Mouse (Mus musculus): Measurements from ENCODE around the gene Hba-a2.
"Not testable (repeated sequence)": the region's sequence is repeated elsewhere in the genome, so short reads cannot be mapped to it uniquely, and the experiment has no call there.

GRCm38 (mm10) chr11:32292819-32293218 lies 3.5 kb upstream of the Hba-a2 start:
- not testable (repeated sequence) for TF ChIP-seq POLR2A (IDR thresholded peaks at IDR 0.05; ENCODE audit: control insufficient read depth, extremely low read depth, insufficient read depth, low read length, poor library complexity); CTCF (IDR thresholded peaks at IDR 0.05; ENCODE audit: borderline replicate concordance, control insufficient read depth, extremely low read depth, insufficient read depth, low read length, poor library complexity)

Data from thymus, adult 2 months (tissue).